In genomic region chr5:25498346-25498820, GRCm38 (mm10) we compare ENCODE assay signal across 8 mouse cellular contexts. TPM values are rescaled to one million over a fixed set of nuclear protein-coding genes. Genes with fewer than 3 reads are reported as not detected.
DNase-seq lines count a peak whose midpoint lies in the region; ATAC-seq lines count a peak whose summit lies in the region.

TSS of gene Kmt2c (minus strand) at chr5:25498783.

- no peaks in the 10 kb centered on the region for H3K27me3 ChIP-seq in embryonic facial prominence, embryonic 15.5 days
- no peaks in the 10 kb centered on the region for H3K27me3 ChIP-seq in kidney, embryonic 14.5 days (ENCODE audit: control insufficient read depth, insufficient read depth, low read length)
- H3K27me3 ChIP-seq in liver, embryonic 13.5 days: no peaks in the 10 kb centered on the region
- H3K27me3 ChIP-seq in neural tube, embryonic 12.5 days (replicated peaks): no peaks in the 10 kb centered on the region

- peak within 1 kb of the TSS; percentile 100 for H3K27ac ChIP-seq in embryonic facial prominence, embryonic 15.5 days (replicated peaks)
- peak within 1 kb of the TSS; percentile 99 for H3K27ac ChIP-seq in kidney, embryonic 14.5 days (ENCODE audit: low read depth, low read length)
- peak within 1 kb of the TSS; percentile 100 for H3K27ac ChIP-seq in liver, embryonic 13.5 days
- peak within 1 kb of the TSS; percentile 99 for H3K27ac ChIP-seq in neural tube, embryonic 12.5 days

- peak; percentile 52 to 53 for DNase-seq in CD8-positive naive resting alpha-beta T cell, adult 2 months (ENCODE audit: low read depth in 2 of 2, low spot score in 2 of 2)
- peak; percentile 90 for DNase-seq in adrenal gland, postnatal 14 days
- DNase-seq in heart, adult 8-10 months (ENCODE audit: low spot score): peak; percentile 59
- DNase-seq in liver, embryonic 13.5 days: peak; percentile 67
- peak; percentile 83 for DNase-seq in thymus, postnatal 14 days

- under 1% methylated on average over 45 of the region's 54 CpGs for WGBS in embryonic facial prominence, embryonic 15.5 days
- under 1% methylated on average over 52 of the region's 54 CpGs for WGBS in kidney, embryonic 14.5 days
- under 1% methylated on average over 38 of the region's 54 CpGs for WGBS in liver, embryonic 13.5 days (ENCODE audit: insufficient replicate concordance)
- WGBS in neural tube, embryonic 12.5 days: under 1% methylated on average over 46 of the region's 54 CpGs

- peaks cover 15% of the 10 kb centered on the region for H3K4me1 ChIP-seq in embryonic facial prominence, embryonic 15.5 days
- H3K4me1 ChIP-seq in kidney, embryonic 14.5 days (ENCODE audit: control insufficient read depth, insufficient read depth, low read length): peaks cover 14% of the 10 kb centered on the region
- H3K4me1 ChIP-seq in liver, embryonic 13.5 days (replicated peaks): peaks cover 34% of the 10 kb centered on the region
- peaks cover 10% of the 10 kb centered on the region for H3K4me1 ChIP-seq in neural tube, embryonic 12.5 days

- peak within 1 kb of the TSS; percentile 80 for H3K9ac ChIP-seq in embryonic facial prominence, embryonic 15.5 days
- H3K9ac ChIP-seq in kidney, embryonic 14.5 days (ENCODE audit: low read depth, low read length): peak within 1 kb of the TSS; percentile 96
- peak within 1 kb of the TSS; percentile 99 for H3K9ac ChIP-seq in liver, embryonic 13.5 days
- H3K9ac ChIP-seq in neural tube, embryonic 12.5 days: peak within 1 kb of the TSS; percentile 91

- no peaks in the 10 kb centered on the region for H3K9me3 ChIP-seq in embryonic facial prominence, embryonic 15.5 days (replicated peaks)
- no peaks in the 10 kb centered on the region for H3K9me3 ChIP-seq in kidney, embryonic 14.5 days (ENCODE audit: control insufficient read depth, low read length)
- H3K9me3 ChIP-seq in liver, embryonic 13.5 days (replicated peaks): no peaks in the 10 kb centered on the region
- H3K9me3 ChIP-seq in neural tube, embryonic 12.5 days: no peaks in the 10 kb centered on the region

- peak within 1 kb of the TSS; percentile 68 for H3K4me2 ChIP-seq in embryonic facial prominence, embryonic 15.5 days (replicated peaks)
- H3K4me2 ChIP-seq in kidney, embryonic 14.5 days (replicated peaks; ENCODE audit: low read depth, low read length): peak within 1 kb of the TSS; percentile 72
- H3K4me2 ChIP-seq in liver, embryonic 13.5 days: peak within 1 kb of the TSS; percentile 98
- peak within 1 kb of the TSS; percentile 91 for H3K4me2 ChIP-seq in neural tube, embryonic 12.5 days (replicated peaks)

- peak within 1 kb of the TSS; percentile 98 for H3K4me3 ChIP-seq in embryonic facial prominence, embryonic 15.5 days (replicated peaks)
- peak within 1 kb of the TSS; percentile 94 for H3K4me3 ChIP-seq in kidney, embryonic 14.5 days (ENCODE audit: low read length)
- peak within 1 kb of the TSS; percentile 99 for H3K4me3 ChIP-seq in liver, embryonic 13.5 days (replicated peaks)
- H3K4me3 ChIP-seq in neural tube, embryonic 12.5 days: peak within 1 kb of the TSS; percentile 94

- peak; percentile 3; the same call in 1 of the 2 replicates for ATAC-seq in embryonic facial prominence, embryonic 15.5 days (ENCODE audit: insufficient number of reproducible peaks, low FRiP score, low TSS enrichment, low read depth)
- ATAC-seq in kidney, embryonic 14.5 days (ENCODE audit: low FRiP score, low TSS enrichment): peak; percentile 14; the same call in 1 of the 2 replicates
- peak; percentile 2 for ATAC-seq in liver, embryonic 13.5 days (ENCODE audit: low read depth)
- ATAC-seq in neural tube, embryonic 12.5 days (ENCODE audit: low FRiP score, low read depth): peak; percentile 10

- H3K36me3 ChIP-seq in embryonic facial prominence, embryonic 15.5 days: no peaks in the 10 kb centered on the region
- H3K36me3 ChIP-seq in kidney, embryonic 14.5 days (ENCODE audit: control insufficient read depth, insufficient read depth, low read length): no peaks in the 10 kb centered on the region
- H3K36me3 ChIP-seq in liver, embryonic 13.5 days: no peaks in the 10 kb centered on the region
- no peaks in the 10 kb centered on the region for H3K36me3 ChIP-seq in neural tube, embryonic 12.5 days

RNA-seq across cellular contexts. Expression of gene Kmt2c, which starts in this region (rescaled TPM):
- 54.3 and 55.9 TPM in 2 replicates for total RNA-seq in adrenal gland, postnatal 14 days (2021)
- 13.6 and 16.6 TPM in 2 replicates for polyA plus RNA-seq in embryonic facial prominence, embryonic 15.5 days (2015; fragmentation: Nextera tagmentation; extraction: Ambion mirVana)
- 10 to 100 TPM; 40.1 to 47.0 (median 44.4) TPM for total RNA-seq in heart, adult 8-10 months (2022)
- polyA plus RNA-seq in kidney, embryonic 14.5 days (2014; fragmentation: Nextera tagmentation; extraction: Ambion mirVana): 14.9 and 23.2 TPM in 2 replicates
- polyA plus RNA-seq in liver, embryonic 13.5 days (2015; fragmentation: Nextera tagmentation; extraction: Ambion mirVana): 5.6 and 6.3 TPM in 2 replicates
- polyA plus RNA-seq in neural tube, embryonic 12.5 days (2016; fragmentation: Nextera tagmentation; extraction: Ambion mirVana): 22.4 and 23.8 TPM in 2 replicates

Comparison
In these comparisons a context has a peak if more than half of its experiments do, and no peak if none do; other contexts are left out.
1. Peak in every context shown above with its lines: DNase-seq, ATAC-seq, H3K4me3 ChIP-seq and H3K27ac ChIP-seq.